Mouse (Mus musculus): ENCODE results near the gene Abr. TPM values are rescaled to one million over a fixed set of nuclear protein-coding genes. Genes with fewer than 3 reads are reported as not detected.

The Abr gene
- polyA plus RNA-seq, 1 experiment from 2014 or later, result 30.7 TPM

GRCm38 (mm10) chr11:76624881-76625280 lies 2.8 kb upstream of the Abr start:
- WGBS, result 64% methylated on average over 3 of the region's 3 CpGs

GRCm38 (mm10) chr11:76624071-76624470 lies 2.0 kb upstream of the Abr start:
- 36% methylated on average over 10 of the region's 10 CpGs for WGBS
- Histone ChIP-seq H3K27me3 (ENCODE audit: insufficient read depth, low read length) (no peaks in the 10 kb centered on the region; the same call in 1 of the 2 replicates), H3K36me3 (ENCODE audit: insufficient read depth, low read length) (no peaks in the 10 kb centered on the region), H3K4me1 (replicated peaks; ENCODE audit: insufficient read depth, low read length) (no peaks in the 10 kb centered on the region), H3K27ac (no peak overlapping the region; the same call in 1 of the 2 replicates), H3K4me3 (replicated peaks; ENCODE audit: low read depth, low read length) (no peak overlapping the region), H3K9me3 (replicated peaks; ENCODE audit: low read length) (no peaks in the 10 kb centered on the region), H3K4me2 (ENCODE audit: low read length) (peak overlapping the region; percentile 98), H3K9ac (ENCODE audit: low read depth, low read length) (no peak overlapping the region)
- TF ChIP-seq CTCF (IDR thresholded peaks at IDR 0.05; ENCODE audit: low read depth), result no peak
- DNase-seq (ENCODE audit: low spot score) (no peak), ATAC-seq (replicated peaks; ENCODE audit: low FRiP score, low read depth) (no peak)

More at GRCm38 (mm10) chr11:76624881-76625280, 2.8 kb upstream of the Abr start:
- DNase-seq (ENCODE audit: low spot score), result no peak
- H3K27ac ChIP-seq, result no peak overlapping the region
- no peaks in the 10 kb centered on the region for H3K9me3 ChIP-seq (replicated peaks; ENCODE audit: low read length)
- H3K4me3 ChIP-seq (replicated peaks; ENCODE audit: low read depth, low read length), result no peak overlapping the region
- H3K27me3 ChIP-seq (ENCODE audit: insufficient read depth, low read length), result no peaks in the 10 kb centered on the region; the same call in 1 of the 2 replicates
- H3K36me3 ChIP-seq (ENCODE audit: insufficient read depth, low read length), result no peaks in the 10 kb centered on the region
- no peak for ATAC-seq (replicated peaks; ENCODE audit: low FRiP score, low read depth)
- no peak overlapping the region for H3K4me2 ChIP-seq (ENCODE audit: low read length)
- no peak for TF ChIP-seq CTCF (IDR thresholded peaks at IDR 0.05; ENCODE audit: low read depth)
- H3K4me1 ChIP-seq (replicated peaks; ENCODE audit: insufficient read depth, low read length), result no peaks in the 10 kb centered on the region
- no peak overlapping the region for H3K9ac ChIP-seq (ENCODE audit: low read depth, low read length)

GRCm38 (mm10) chr11:76623206-76623961 lies 1.3 kb upstream of the Abr start:
- ATAC-seq (replicated peaks; ENCODE audit: low FRiP score, low read depth) (peak; percentile 84), DNase-seq (ENCODE audit: low spot score) (peak; percentile 81)
- Histone ChIP-seq H3K9ac (ENCODE audit: low read depth, low read length) (peak overlapping the region; percentile 77), H3K4me3 (replicated peaks; ENCODE audit: low read depth, low read length) (peak overlapping the region; percentile 74), H3K4me1 (replicated peaks; ENCODE audit: insufficient read depth, low read length) (no peaks in the 10 kb centered on the region), H3K4me2 (ENCODE audit: low read length) (peak overlapping the region; percentile 98), H3K36me3 (ENCODE audit: insufficient read depth, low read length) (no peaks in the 10 kb centered on the region), H3K9me3 (replicated peaks; ENCODE audit: low read length) (no peaks in the 10 kb centered on the region), H3K27ac (peak overlapping the region; percentile 83), H3K27me3 (ENCODE audit: insufficient read depth, low read length) (no peaks in the 10 kb centered on the region; the same call in 1 of the 2 replicates)
- under 1% methylated on average over 60 of the region's 72 CpGs for WGBS
- TF ChIP-seq CTCF (IDR thresholded peaks at IDR 0.05; ENCODE audit: low read depth), result no peak

GRCm38 (mm10) chr11:76622566-76623205 lies 572 bp upstream of the Abr start:
- no peak for DNase-seq (ENCODE audit: low spot score)
- ATAC-seq (replicated peaks; ENCODE audit: low FRiP score, low read depth), result peak; percentile 49; the same call in 1 of the 2 replicates
- no peak for TF ChIP-seq CTCF (IDR thresholded peaks at IDR 0.05; ENCODE audit: low read depth)
- Histone ChIP-seq H3K4me2 (ENCODE audit: low read length) (peak overlapping the region; percentile 98), H3K36me3 (ENCODE audit: insufficient read depth, low read length) (no peaks in the 10 kb centered on the region), H3K9ac (ENCODE audit: low read depth, low read length) (peak overlapping the region; percentile 77), H3K4me3 (replicated peaks; ENCODE audit: low read depth, low read length) (peak overlapping the region; percentile 74), H3K27ac (peak overlapping the region; percentile 83), H3K27me3 (ENCODE audit: insufficient read depth, low read length) (no peaks in the 10 kb centered on the region; the same call in 1 of the 2 replicates), H3K4me1 (replicated peaks; ENCODE audit: insufficient read depth, low read length) (no peaks in the 10 kb centered on the region), H3K9me3 (replicated peaks; ENCODE audit: low read length) (no peaks in the 10 kb centered on the region)
- 3% methylated on average over 57 of the region's 66 CpGs for WGBS

GRCm38 (mm10) chr11:76618134-76618533 lies 4.0 kb downstream of the Abr start:
- TF ChIP-seq CTCF (IDR thresholded peaks at IDR 0.05; ENCODE audit: low read depth), result no peak
- Histone ChIP-seq H3K36me3 (ENCODE audit: insufficient read depth, low read length) (no peaks in the 10 kb centered on the region), H3K9me3 (replicated peaks; ENCODE audit: low read length) (no peaks in the 10 kb centered on the region), H3K4me2 (ENCODE audit: low read length) (no peak overlapping the region), H3K4me3 (replicated peaks; ENCODE audit: low read depth, low read length) (no peak overlapping the region), H3K9ac (ENCODE audit: low read depth, low read length) (no peak overlapping the region), H3K27me3 (ENCODE audit: insufficient read depth, low read length) (no peaks in the 10 kb centered on the region; the same call in 1 of the 2 replicates), H3K4me1 (replicated peaks; ENCODE audit: insufficient read depth, low read length) (peaks cover 5% of the 10 kb centered on the region; the same call in 1 of the 2 replicates), H3K27ac (no peak overlapping the region)
- no peak for ATAC-seq (replicated peaks; ENCODE audit: low FRiP score, low read depth)
- DNase-seq (ENCODE audit: low spot score), result no peak
- WGBS, result 81% methylated on average over 6 of the region's 6 CpGs

GRCm38 (mm10) chr11:76614246-76614645 lies 7.9 kb downstream of the Abr start:
- Histone ChIP-seq H3K36me3 (ENCODE audit: insufficient read depth, low read length) (no peaks in the 10 kb centered on the region), H3K27me3 (ENCODE audit: insufficient read depth, low read length) (no peaks in the 10 kb centered on the region), H3K4me3 (replicated peaks; ENCODE audit: low read depth, low read length) (no peak overlapping the region), H3K4me2 (ENCODE audit: low read length) (no peak overlapping the region), H3K4me1 (replicated peaks; ENCODE audit: insufficient read depth, low read length) (peaks cover 5% of the 10 kb centered on the region), H3K9ac (ENCODE audit: low read depth, low read length) (no peak overlapping the region), H3K9me3 (replicated peaks; ENCODE audit: low read length) (no peaks in the 10 kb centered on the region), H3K27ac (no peak overlapping the region)
- ATAC-seq (replicated peaks; ENCODE audit: low FRiP score, low read depth), result no peak
- DNase-seq (ENCODE audit: low spot score), result no peak
- 36% methylated on average over 2 of the region's 2 CpGs for WGBS
- TF ChIP-seq CTCF (IDR thresholded peaks at IDR 0.05; ENCODE audit: low read depth), result no peak

Data from kidney, postnatal 0 days (tissue).